ENCODE assay signal across 8 mouse cellular contexts in genomic region chr17:43016371-43017331, GRCm38 (mm10). TPM values are rescaled to one million over a fixed set of nuclear protein-coding genes. Genes with fewer than 3 reads are reported as not detected.
DNase-seq lines count a peak whose midpoint lies in the region; ATAC-seq and TF ChIP-seq lines count a peak whose summit lies in the region.

Tnfrsf21 (plus strand) TSS chr17:43016555.

- peak within 1 kb of the TSS; percentile 89 for H3K27ac ChIP-seq in cortical plate, adult 2 months (ENCODE audit: insufficient read depth, low read length)
- H3K27ac ChIP-seq in gastrocnemius, adult 2 months, result peak within 1 kb of the TSS; percentile 93
- H3K27ac ChIP-seq in hindbrain, embryonic 16.5 days (ENCODE audit: low read depth, low read length), result peak within 1 kb of the TSS; percentile 96

- H3K9ac ChIP-seq in hindbrain, embryonic 16.5 days (ENCODE audit: low read depth, low read length), result peak within 1 kb of the TSS; percentile 100

- intact Hi-C loops in gastrocnemius, adult 2 months (cut with DNase I), result loop anchor here (1.0 to 5.0 kb wide), 3 partner anchors 56 to 214 kb away; no protein-coding TSS in a partner anchor

- H3K36me3 ChIP-seq in hindbrain, embryonic 16.5 days (ENCODE audit: control insufficient read depth, insufficient read depth, low read length), result no peaks in the 10 kb centered on the region

- peak; percentile 75 for DNase-seq in adipocyte (ENCODE audit: low spot score)
- DNase-seq in gastrocnemius, adult 2 months, result peak; percentile 94
- peak; percentile 90 to 96 for DNase-seq in left cerebral cortex, adult 18-20 months (ENCODE audit: low spot score in 2 of 2)
- peak; percentile 92 to 93 for DNase-seq in lung, postnatal 4 days
- peak; percentile 97 for DNase-seq in retina, postnatal 1 day
- peak; percentile 85 for DNase-seq in thymus, postnatal 4 days

- peak; percentile 94 for TF ChIP-seq POLR2A in cortical plate, adult 2 months (IDR thresholded peaks at IDR 0.05; ENCODE audit: extremely low read depth, insufficient read depth, low read length)

- peaks cover 7% of the 10 kb centered on the region for H3K4me1 ChIP-seq in cortical plate, adult 2 months (ENCODE audit: control insufficient read depth, insufficient read depth, low read length)
- H3K4me1 ChIP-seq in hindbrain, embryonic 16.5 days (ENCODE audit: control insufficient read depth, insufficient read depth, low read depth, low read length), result peaks cover 13% of the 10 kb centered on the region

- WGBS in hindbrain, embryonic 16.5 days, result under 1% methylated on average over 74 of the region's 80 CpGs

- no peaks in the 10 kb centered on the region for H3K27me3 ChIP-seq in hindbrain, embryonic 16.5 days (replicated peaks; ENCODE audit: control insufficient read depth, insufficient read depth, low read length)

- ATAC-seq in hindbrain, embryonic 16.5 days, result peak; percentile 96

- peak within 1 kb of the TSS; percentile 55 for H3K4me2 ChIP-seq in hindbrain, embryonic 16.5 days (ENCODE audit: low read length)

- no peaks in the 10 kb centered on the region for H3K9me3 ChIP-seq in hindbrain, embryonic 16.5 days (ENCODE audit: control insufficient read depth, low read length)

- TF ChIP-seq CTCF in cortical plate, adult 2 months (IDR thresholded peaks at IDR 0.05; ENCODE audit: extremely low read depth, insufficient read depth, low read length), result peak; percentile 88
- peak; percentile 96 for TF ChIP-seq CTCF in gastrocnemius, adult 2 months (IDR thresholded peaks at IDR 0.05)

- H3K4me3 ChIP-seq in cortical plate, adult 2 months (ENCODE audit: insufficient read depth, low read length), result peak within 1 kb of the TSS; percentile 99
- peak within 1 kb of the TSS; percentile 72 for H3K4me3 ChIP-seq in gastrocnemius, adult 2 months
- peak within 1 kb of the TSS; percentile 93 for H3K4me3 ChIP-seq in hindbrain, embryonic 16.5 days (ENCODE audit: low read length)

RNA-seq across cellular contexts. Expression of gene Tnfrsf21, which starts in this region (rescaled TPM):
- 58.9 and 60.1 TPM in 2 replicates for polyA plus RNA-seq in cortical plate, adult 2 months (2012; rRNA removed)
- 10 to 100 TPM; 15.5 to 24.0 TPM for total RNA-seq in gastrocnemius, adult 2 months (2021)
- 83.0 and 88.1 TPM in 2 replicates for polyA plus RNA-seq in hindbrain, embryonic 16.5 days (2015; fragmentation: Nextera tagmentation; extraction: Ambion mirVana)
- total RNA-seq in left cerebral cortex, adult 18-20 months (2021), result 10 to 100 TPM; 79.0 to 82.4 TPM

Comparison
In these comparisons a context has a peak if more than half of its experiments do, and no peak if none do; other contexts are left out.
1. Peak in every context shown above with its lines: DNase-seq, ATAC-seq, H3K4me3 ChIP-seq and H3K27ac ChIP-seq.